Mouse (Mus musculus): ENCODE data around the gene Aars.

DNA sequence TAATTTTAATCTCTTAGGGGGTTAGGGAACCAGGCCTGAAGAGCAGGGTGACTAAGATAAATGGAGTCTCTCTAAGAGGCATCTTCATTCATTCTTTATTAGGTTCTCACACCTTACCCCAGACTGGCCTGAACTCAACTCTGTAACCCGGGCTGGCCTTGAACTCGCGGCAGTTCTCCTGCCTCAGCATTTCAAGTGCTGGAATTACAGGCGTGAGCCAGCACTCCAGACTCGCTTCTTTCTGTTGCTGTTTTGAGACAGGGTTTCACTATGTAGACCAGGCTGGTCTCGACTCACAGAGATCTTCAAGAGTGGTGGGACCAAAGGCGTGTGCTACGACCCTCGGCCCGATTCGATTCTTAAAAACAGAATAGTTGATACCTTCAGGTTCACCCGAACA is 1.3 kb downstream of the Aars start:
- TF ChIP-seq POLR2A (IDR thresholded peaks at IDR 0.05; ENCODE audit: low read depth, low read length) (no peak), CTCF (IDR thresholded peaks at IDR 0.05; ENCODE audit: borderline replicate concordance, insufficient read depth, low read length) (no peak)
